Mouse (Mus musculus) right cerebral cortex, postnatal 25 days (tissue): ENCODE results near the gene Acly.
A peak's percentile ranks its signal among the peaks of the same experiment; 100 is the strongest.

ENCODE experiments used
- DNase-seq: peaks from one replicate; pipeline ENCODE4 v3.0.0; 2022

Acly gene

GRCm38 (mm10) chr11:100440691-100441522 is 86.9 kb downstream of the Acly start:
- peak; percentile 86 for DNase-seq

GRCm38 (mm10) chr11:100437901-100438300 is 89.9 kb downstream of the Acly start:
- no peak for DNase-seq

DNA sequence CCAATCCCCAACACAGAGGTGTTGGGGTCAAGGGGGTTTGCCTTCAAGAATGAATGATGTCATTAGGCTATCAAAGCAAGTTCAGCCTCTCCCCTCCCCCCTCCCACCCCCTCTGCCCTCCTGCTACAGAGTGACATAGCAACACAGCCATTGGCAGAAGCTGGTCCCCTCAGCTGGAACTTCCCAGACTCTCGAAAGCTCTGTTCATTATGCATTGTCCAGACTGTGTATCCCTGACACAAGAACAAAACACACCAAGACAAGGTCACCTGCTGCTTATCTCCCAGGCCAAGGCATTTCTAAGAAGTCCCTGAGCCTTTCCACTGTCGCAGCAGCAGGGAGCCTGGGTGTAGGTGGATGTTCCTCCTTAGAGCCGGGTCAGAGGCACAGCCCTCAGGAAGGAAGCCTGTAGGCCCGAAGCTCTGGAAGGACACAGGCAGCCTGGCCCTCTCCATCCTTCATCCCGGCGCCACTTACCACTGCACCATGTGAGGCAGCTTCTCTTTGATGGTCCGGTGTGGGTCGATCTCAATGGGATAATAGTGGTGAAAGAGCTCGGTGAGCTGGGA is 92.0 kb downstream of the Acly start:
- DNase-seq = no peak

DNA sequence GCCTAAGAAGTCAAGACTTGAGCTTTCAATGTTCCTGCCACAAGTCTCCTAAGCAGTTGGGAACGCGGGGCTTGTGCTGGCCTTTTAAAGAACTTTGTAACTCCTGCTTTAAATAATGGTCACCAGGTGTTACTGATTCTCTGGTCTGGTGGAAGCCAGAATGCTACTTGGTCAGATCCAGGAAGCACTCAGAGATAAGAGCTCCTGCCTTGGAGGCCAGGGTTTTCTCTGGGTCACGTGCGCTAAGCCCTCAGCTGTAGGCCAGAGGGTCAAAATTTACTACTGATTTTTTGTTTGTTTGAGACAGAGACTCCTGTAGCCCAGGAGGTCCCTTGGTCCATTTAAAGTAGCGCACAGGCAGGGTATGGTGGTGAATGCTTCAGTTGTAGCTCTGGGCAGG is 95.8 kb downstream of the Acly start:
- DNase-seq = no peak

- DNase-seq = no peak
These were observed 97.7 kb downstream of the Acly start for GRCm38 (mm10) chr11:100430052-100430451.

GRCm38 (mm10) chr11:100428612-100429199 is 99.1 kb downstream of the Acly start:
- DNase-seq = no peak

DNA sequence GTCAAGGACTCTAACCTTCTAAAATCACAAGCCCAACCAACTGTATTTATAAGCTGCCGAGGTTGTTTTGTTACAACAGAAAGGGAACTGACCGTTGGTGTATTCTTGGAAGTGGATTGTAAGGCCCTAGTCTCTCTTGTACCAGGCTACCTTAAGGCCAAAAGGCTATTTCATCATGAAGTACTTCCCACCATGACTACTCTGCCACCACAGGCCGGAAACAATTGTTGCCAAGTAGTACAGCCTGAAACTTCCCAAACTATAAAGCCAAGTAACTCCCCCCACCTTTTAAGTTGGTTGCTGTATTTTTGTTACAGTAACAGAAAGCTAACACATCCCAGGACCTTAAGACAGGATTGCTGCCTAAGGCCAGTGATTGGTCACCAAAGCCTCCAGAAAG is 101.0 kb downstream of the Acly start:
- DNase-seq = no peak
